Mouse (Mus musculus) 3T3-L1 (cell line): Measurements from ENCODE around the gene Fam53a.
A peak's percentile ranks its signal among the peaks of the same experiment; 100 is the strongest.

Source experiments
- DNase-seq: peaks from one replicate; pipeline ENCODE4 v3.0.0-alpha.2; 2015; ENCODE audit warnings: low read depth, low spot score

Fam53a gene

DNA sequence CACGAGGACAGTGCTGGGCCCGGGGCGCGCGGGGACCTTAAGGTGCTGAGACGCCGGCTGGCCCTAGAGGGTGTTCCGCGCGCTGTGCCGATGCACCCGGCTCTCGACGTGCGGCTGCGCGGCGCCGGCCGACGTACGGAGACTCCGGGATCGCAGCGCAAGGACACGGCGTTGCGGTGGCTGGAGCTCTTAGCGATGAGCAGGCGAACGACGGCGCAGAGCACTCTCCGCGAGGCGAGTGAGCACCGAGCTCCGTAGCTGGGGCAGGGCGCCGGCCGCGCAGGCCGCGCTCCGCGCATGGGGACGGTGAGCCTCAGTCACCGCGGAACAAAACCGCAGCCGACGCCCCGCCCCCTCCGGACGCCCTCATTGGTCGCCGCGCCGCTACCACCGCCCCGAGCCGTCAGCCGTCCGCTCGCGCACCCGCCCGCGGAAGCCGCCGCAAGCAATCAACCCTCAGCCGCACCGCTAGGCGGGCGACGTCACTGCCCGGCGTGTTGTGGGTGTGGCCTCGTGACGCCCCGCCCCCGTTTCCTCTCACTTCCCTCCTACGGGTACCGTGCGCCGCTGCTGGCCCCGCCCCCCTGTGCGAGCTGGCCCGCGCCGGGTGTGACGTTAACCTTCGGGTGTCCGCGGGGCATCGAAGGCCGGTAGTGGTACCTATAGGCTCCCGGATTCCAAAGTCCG, at the start of gene Fam53a, which contains the start of gene Gm9903:
TSS of gene Fam53a (minus strand) at position 335 of the 687 bp plus-strand sequence.
TSS of gene Gm9903 (plus strand) at position 625 of the 687 bp plus-strand sequence.
- DNase-seq, result peak; percentile 98

- DNase-seq, result no peak
Measured at GRCm38 (mm10) chr5:33678244-33678643, 48.8 kb upstream of the Fam53a start.

DNA sequence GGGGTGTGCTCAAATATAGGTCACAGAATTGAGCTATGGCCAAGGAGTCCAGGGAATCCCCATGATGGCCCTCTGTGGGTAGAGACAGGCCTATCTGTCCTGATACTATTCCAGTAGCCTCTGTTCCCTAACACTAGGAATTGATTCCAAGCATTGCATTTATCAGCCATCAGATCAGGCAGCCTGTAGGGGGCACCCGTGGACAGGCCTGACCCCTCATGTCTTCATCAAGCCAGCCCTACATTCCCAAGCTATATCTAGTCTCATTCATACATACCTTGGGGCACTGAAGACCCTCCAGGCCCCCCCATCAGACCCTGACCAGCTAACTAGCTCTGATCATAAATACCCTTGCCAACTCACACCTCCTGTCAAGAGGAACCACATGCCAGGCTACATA, 46.5 kb upstream of the Fam53a start:
- DNase-seq, result peak; percentile 73

- DNase-seq, result peak; percentile 44
Measured at GRCm38 (mm10) chr5:33674439-33674838, 45.0 kb upstream of the Fam53a start.

DNA sequence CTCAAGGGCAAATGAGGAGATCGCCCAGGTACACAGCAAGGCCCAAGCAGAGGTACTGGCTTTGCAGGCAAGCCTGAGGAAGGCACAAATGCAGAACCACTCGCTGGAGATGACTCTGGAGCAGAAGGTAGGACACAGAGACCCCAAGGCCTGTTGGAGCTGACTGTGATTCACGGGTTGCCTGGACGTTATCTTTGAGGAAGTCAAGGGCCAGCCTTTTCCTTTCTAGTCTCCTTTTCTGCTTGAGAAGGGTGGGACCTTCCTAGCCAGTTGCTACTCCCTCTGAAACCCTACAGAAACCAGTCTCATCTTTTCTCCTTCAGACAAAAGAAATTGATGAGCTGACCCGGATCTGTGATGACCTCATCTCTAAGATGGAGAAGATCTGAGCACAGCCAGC, 42.2 kb upstream of the Fam53a start:
- no peak for DNase-seq

- peak; percentile 73 for DNase-seq
Measured at GRCm38 (mm10) chr5:33668223-33668622, 38.8 kb upstream of the Fam53a start.

GRCm38 (mm10) chr5:33658664-33659050, 29.2 kb upstream of the Fam53a start:
- no peak for DNase-seq

DNA sequence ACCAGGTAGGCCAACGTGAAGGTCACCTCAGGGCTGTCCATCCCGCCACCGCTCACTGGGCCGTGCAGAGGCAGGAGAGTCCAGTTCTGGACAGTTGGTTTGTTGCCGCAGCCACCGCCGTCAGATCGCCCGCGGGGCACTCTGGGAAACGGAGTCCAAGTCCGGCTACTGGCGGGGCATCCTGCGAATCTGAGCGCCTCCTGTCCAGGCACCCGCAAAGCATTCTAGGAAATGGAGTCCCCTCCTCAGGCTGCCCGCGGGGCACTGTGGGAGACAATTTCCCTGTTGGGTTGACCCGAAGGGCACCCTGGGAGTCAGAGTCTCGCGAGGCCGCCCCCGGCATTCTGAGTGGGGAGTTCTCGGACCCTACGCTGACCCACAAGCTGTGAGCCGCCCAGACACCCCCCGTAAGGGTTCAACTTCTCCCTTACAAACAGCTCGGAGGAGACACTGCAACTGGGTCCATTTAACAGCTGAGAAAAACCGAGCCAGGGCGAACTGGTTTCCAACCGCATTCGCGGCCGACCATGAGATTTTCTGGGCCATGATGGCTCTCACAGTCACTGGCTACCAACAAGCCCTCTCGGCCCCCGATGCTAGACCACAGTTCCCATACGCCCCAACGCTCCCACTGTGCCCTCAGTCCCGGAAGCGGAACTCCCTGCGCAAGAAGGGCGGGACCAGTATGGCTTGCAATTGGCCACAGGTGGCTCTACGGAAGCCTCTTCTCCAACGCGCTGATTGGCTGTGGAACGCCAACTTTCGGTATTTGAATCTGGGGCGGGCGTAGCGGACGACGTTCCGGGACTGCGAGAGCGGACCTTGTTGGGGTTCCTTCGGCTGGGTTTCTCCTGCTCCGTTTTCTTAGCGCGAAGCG, 28.6 kb upstream of the Fam53a start, which contains the start of the genes Tacc3 and Tmem129:
TSS of gene Tacc3 (plus strand) at position 342 of the 877 bp plus-strand sequence.
TSS of gene Tmem129 (minus strand) at position 630 of the 877 bp plus-strand sequence.
- peak; percentile 100 for DNase-seq

- DNase-seq, result peak; percentile 78
Measured at GRCm38 (mm10) chr5:33657251-33657786, 27.9 kb upstream of the Fam53a start.

- DNase-seq, result no peak
Measured at GRCm38 (mm10) chr5:33656739-33657138, 27.3 kb upstream of the Fam53a start.

GRCm38 (mm10) chr5:33655251-33655840, 25.9 kb upstream of the Fam53a start:
- no peak for DNase-seq

GRCm38 (mm10) chr5:33654424-33654823, 25.0 kb upstream of the Fam53a start:
- DNase-seq, result no peak

- DNase-seq, result no peak
Measured at GRCm38 (mm10) chr5:33652783-33653173, 23.3 kb upstream of the Fam53a start.

DNA sequence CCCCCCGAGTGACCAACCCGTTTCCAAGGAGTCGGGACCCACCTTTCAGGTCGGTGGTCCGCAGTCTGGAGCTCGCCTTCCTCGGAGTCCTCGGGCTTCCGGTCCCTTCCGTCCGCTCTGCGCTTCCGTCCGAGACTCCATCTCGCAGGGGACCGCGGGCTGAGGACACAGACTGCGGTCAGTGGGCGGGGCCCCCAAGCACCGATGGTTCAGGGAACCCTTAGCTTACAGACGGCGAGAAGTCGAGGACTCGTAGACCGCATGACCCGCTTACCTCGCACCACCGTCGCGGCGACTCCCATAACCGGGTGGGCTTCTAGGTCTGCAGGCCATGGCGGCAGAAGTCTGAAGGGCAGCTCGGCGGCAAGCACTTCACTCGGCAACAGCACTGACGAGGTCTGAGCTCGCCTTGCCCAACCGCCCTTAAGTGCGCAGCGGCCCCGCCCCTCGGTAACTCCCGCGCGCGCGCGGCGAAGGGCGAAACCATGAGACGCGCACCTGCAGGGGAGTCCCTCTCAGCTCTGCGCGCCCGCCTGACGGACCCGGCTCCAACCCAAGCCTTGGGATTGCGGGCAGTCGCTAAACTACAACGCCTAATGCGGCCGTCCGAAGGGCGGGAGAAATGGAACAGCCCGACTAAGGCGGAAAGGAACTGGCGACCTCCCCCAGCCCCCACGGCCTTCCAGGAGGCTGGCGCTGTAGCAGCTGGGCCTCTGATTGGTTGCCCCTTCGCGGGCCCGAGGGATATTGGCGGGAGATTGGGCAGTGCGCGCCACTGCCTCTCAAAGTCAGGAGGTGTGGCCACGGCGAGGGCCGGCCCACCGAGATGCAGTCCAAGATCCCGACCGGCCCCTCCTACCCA, 22.7 kb upstream of the Fam53a start, which contains the start of gene Slbp:
TSS of gene Slbp (minus strand) at position 654 of the 862 bp plus-strand sequence.
- peak; percentile 98 for DNase-seq

GRCm38 (mm10) chr5:33651541-33651920, 22.1 kb upstream of the Fam53a start:
- DNase-seq, result no peak

GRCm38 (mm10) chr5:33651017-33651416, 21.6 kb upstream of the Fam53a start:
- DNase-seq, result no peak

DNA sequence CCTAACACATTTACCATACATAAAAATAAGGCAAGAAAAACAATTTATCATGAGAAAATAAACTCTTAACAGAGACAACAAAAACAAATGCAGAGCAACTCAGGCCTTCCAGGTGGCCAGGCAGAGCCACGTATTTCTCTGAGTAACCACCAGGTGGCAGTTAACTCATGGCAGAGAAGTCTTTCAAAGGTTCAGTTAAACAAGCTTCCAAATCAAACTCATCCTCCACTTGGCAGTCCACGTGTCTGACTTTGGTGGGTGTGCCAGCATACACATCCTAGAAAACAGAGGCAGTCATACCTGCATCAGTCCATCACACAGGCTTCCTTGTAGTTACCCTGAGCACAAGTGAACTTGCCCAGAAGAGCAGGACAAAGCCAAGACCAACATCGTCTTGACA, 11.2 kb upstream of the Fam53a start:
- peak; percentile 81 for DNase-seq

GRCm38 (mm10) chr5:33638826-33639225, 9.4 kb upstream of the Fam53a start:
- peak; percentile 20 for DNase-seq

- no peak for DNase-seq
Measured at GRCm38 (mm10) chr5:33637606-33638350, 8.3 kb upstream of the Fam53a start.

- no peak for DNase-seq
Measured at GRCm38 (mm10) chr5:33635361-33635760, 5.9 kb upstream of the Fam53a start.
